Mouse (Mus musculus) intestine, embryonic 15.5 days (tissue): ENCODE measurements around the gene Trib2. TPM values are rescaled to one million over a fixed set of nuclear protein-coding genes. Genes with fewer than 3 reads are reported as not detected.

Experiments
- ATAC-seq: fragments of 200-750 bp; cut with Nextera tagmentation; 2 replicates; pipeline ENCODE4 v1.8.0; 2017; ENCODE audit warnings: moderate TSS enrichment, moderate library complexity
- H3K27ac ChIP-seq: fragments of 300-500 bp; sonication (generic); 2 replicates; pipeline ENCODE4 v1.5.1; 2015; ENCODE audit warnings: mild to moderate bottlenecking, inconsistent platforms
- H3K27me3 ChIP-seq: fragments of 300-500 bp; sonication (generic); replicated peaks from 2 replicates; pipeline ENCODE4 v1.6.1; 2015; ENCODE audit warnings: inconsistent platforms
- H3K36me3 ChIP-seq: fragments of 300-500 bp; sonication (generic); 2 replicates; pipeline ENCODE4 v1.6.1; 2015; ENCODE audit warnings: inconsistent platforms
- H3K4me1 ChIP-seq: fragments of 300-500 bp; sonication (generic); replicated peaks from 2 replicates; pipeline ENCODE4 v1.6.1; 2015; ENCODE audit warnings: inconsistent platforms
- H3K4me2 ChIP-seq: fragments of 300-500 bp; sonication (generic); replicated peaks from 2 replicates; pipeline ENCODE4 v1.6.1; 2015; ENCODE audit warnings: mild to moderate bottlenecking, inconsistent platforms
- H3K4me3 ChIP-seq: fragments of 300-500 bp; sonication (generic); replicated peaks from 2 replicates; pipeline ENCODE4 v1.5.1; 2015; ENCODE audit warnings: inconsistent platforms
- H3K9ac ChIP-seq: fragments of 300-500 bp; sonication (generic); 2 replicates; pipeline ENCODE4 v1.6.1; 2015; ENCODE audit warnings: inconsistent platforms
- H3K9me3 ChIP-seq: fragments of 300-500 bp; sonication (generic); 2 replicates; pipeline ENCODE4 v1.6.1; 2016; ENCODE audit warnings: inconsistent platforms
- WGBS: fragments of 180-500 bp; shearing (Covaris S2); methylation state at CpG from one replicate; pipeline ENCODE4 v1.1.7; 2015; 5-methylcytosine and 5-hydroxymethylcytosine counted together
- polyA plus RNA-seq: library from polyadenylated mRNA; unstranded; fragments of >200 nt; fragmentation: Nextera tagmentation; extraction: Ambion mirVana; gene quantifications from 2 replicates; pipeline ENCODE4 v1.2.1, GENCODE M21; 2015

Gene Trib2
- polyA plus RNA-seq, 1 experiment from 2014 or later = 21.1 TPM

- Histone ChIP-seq H3K27me3 (no peaks in the 10 kb centered on the region), H3K4me1 (peaks cover 12% of the 10 kb centered on the region), H3K36me3 (no peaks in the 10 kb centered on the region), H3K27ac (no peak overlapping the region), H3K4me3 (peak overlapping the region; percentile 60), H3K9ac (no peak overlapping the region), H3K9me3 (no peaks in the 10 kb centered on the region), H3K4me2 (peak overlapping the region; percentile 83)
- no peak for ATAC-seq
- 33% methylated on average over 6 of the region's 6 CpGs for WGBS
Observed at GRCm38 (mm10) chr12:15812139-15812962, 4.4 kb downstream of the Trib2 start.

- H3K4me1 ChIP-seq = peaks cover 11% of the 10 kb centered on the region; the same call in 1 of the 2 replicates
- no peaks in the 10 kb centered on the region for H3K9me3 ChIP-seq
- peaks cover under 1% of the 10 kb centered on the region; the same call in 1 of the 2 replicates for H3K36me3 ChIP-seq
- H3K9ac ChIP-seq = no peak overlapping the region
- no peaks in the 10 kb centered on the region for H3K27me3 ChIP-seq
- ATAC-seq = no peak
- 0 out of 2 replicates have a peak overlapping the region, but pooled peaks have one; percentile 9 for H3K27ac ChIP-seq
- H3K4me3 ChIP-seq = no peak overlapping the region
- WGBS = 35% methylated on average over 4 of the region's 4 CpGs
- peak overlapping the region; percentile 83 for H3K4me2 ChIP-seq
Observed at GRCm38 (mm10) chr12:15811682-15812081, 5.0 kb downstream of the Trib2 start.

- no peak overlapping the region for H3K27ac ChIP-seq
- H3K4me2 ChIP-seq = no peak overlapping the region
- H3K9me3 ChIP-seq = no peaks in the 10 kb centered on the region
- peaks cover 2% of the 10 kb centered on the region; the same call in 1 of the 2 replicates for H3K36me3 ChIP-seq
- H3K4me3 ChIP-seq = no peak overlapping the region
- H3K27me3 ChIP-seq = no peaks in the 10 kb centered on the region
- H3K9ac ChIP-seq = no peak overlapping the region
- H3K4me1 ChIP-seq = peaks cover 11% of the 10 kb centered on the region; the same call in 1 of the 2 replicates
- 62% methylated on average over 7 of the region's 7 CpGs for WGBS
- no peak for ATAC-seq
Observed at GRCm38 (mm10) chr12:15810926-15811325, 5.8 kb downstream of the Trib2 start.

GRCm38 (mm10) chr12:15809657-15810056, 7.1 kb downstream of the Trib2 start:
- Histone ChIP-seq H3K4me2 (no peak overlapping the region), H3K9me3 (no peaks in the 10 kb centered on the region), H3K4me1 (peaks cover 11% of the 10 kb centered on the region; the same call in 1 of the 2 replicates), H3K4me3 (no peak overlapping the region), H3K27me3 (no peaks in the 10 kb centered on the region), H3K9ac (no peak overlapping the region), H3K36me3 (peaks cover 2% of the 10 kb centered on the region; the same call in 1 of the 2 replicates), H3K27ac (no peak overlapping the region)
- no peak for ATAC-seq
- 79% methylated on average over 7 of the region's 7 CpGs for whole genome bisulfite sequencing

GRCm38 (mm10) chr12:15809249-15809648, 7.5 kb downstream of the Trib2 start:
- Histone ChIP-seq H3K9ac (no peak overlapping the region), H3K27me3 (no peaks in the 10 kb centered on the region), H3K4me3 (no peak overlapping the region), H3K4me1 (peaks cover 11% of the 10 kb centered on the region; the same call in 1 of the 2 replicates), H3K4me2 (no peak overlapping the region), H3K27ac (no peak overlapping the region), H3K36me3 (peaks cover 2% of the 10 kb centered on the region; the same call in 1 of the 2 replicates), H3K9me3 (no peaks in the 10 kb centered on the region)
- WGBS = 90% methylated on average over 4 of the region's 4 CpGs
- ATAC-seq = no peak

- Histone ChIP-seq H3K9ac (no peak overlapping the region), H3K27ac (no peak overlapping the region), H3K27me3 (no peaks in the 10 kb centered on the region), H3K4me3 (no peak overlapping the region), H3K4me2 (no peak overlapping the region), H3K4me1 (peaks cover 11% of the 10 kb centered on the region; the same call in 1 of the 2 replicates), H3K9me3 (no peaks in the 10 kb centered on the region), H3K36me3 (peaks cover 2% of the 10 kb centered on the region; the same call in 1 of the 2 replicates)
- ATAC-seq = no peak
- 84% methylated on average over 5 of the region's 5 CpGs for WGBS
Observed at GRCm38 (mm10) chr12:15808186-15808800, 8.4 kb downstream of the Trib2 start.

GRCm38 (mm10) chr12:15804931-15805331, 11.8 kb downstream of the Trib2 start:
- H3K9me3 ChIP-seq = no peaks in the 10 kb centered on the region
- WGBS = 28% methylated on average over 1 of the region's 1 CpGs
- H3K4me1 ChIP-seq = 0 out of 2 replicates have a peak, but pooled peaks cover 6% of the 10 kb centered on the region
- no peaks in the 10 kb centered on the region for H3K27me3 ChIP-seq
- H3K36me3 ChIP-seq = peaks cover 2% of the 10 kb centered on the region; the same call in 1 of the 2 replicates
- ATAC-seq = no peak
- no peak overlapping the region for H3K4me3 ChIP-seq
- H3K4me2 ChIP-seq = no peak overlapping the region
- no peak overlapping the region for H3K27ac ChIP-seq
- H3K9ac ChIP-seq = no peak overlapping the region

GRCm38 (mm10) chr12:15803936-15804438, 12.7 kb downstream of the Trib2 start:
- H3K36me3 ChIP-seq = peaks cover 2% of the 10 kb centered on the region; the same call in 1 of the 2 replicates
- no peak overlapping the region for H3K4me3 ChIP-seq
- H3K9ac ChIP-seq = no peak overlapping the region
- H3K4me1 ChIP-seq = 0 out of 2 replicates have a peak, but pooled peaks cover 8% of the 10 kb centered on the region
- H3K4me2 ChIP-seq = no peak overlapping the region
- no peak for ATAC-seq
- no peak overlapping the region for H3K27ac ChIP-seq
- WGBS = 89% methylated on average over 5 of the region's 5 CpGs
- no peaks in the 10 kb centered on the region for H3K27me3 ChIP-seq
- no peaks in the 10 kb centered on the region for H3K9me3 ChIP-seq

GRCm38 (mm10) chr12:15801571-15801930, 15.2 kb downstream of the Trib2 start:
- Histone ChIP-seq H3K27ac (no peak overlapping the region), H3K27me3 (no peaks in the 10 kb centered on the region), H3K4me1 (peaks cover 10% of the 10 kb centered on the region; the same call in 1 of the 2 replicates), H3K9ac (no peak overlapping the region), H3K36me3 (peaks cover under 1% of the 10 kb centered on the region; the same call in 1 of the 2 replicates), H3K4me2 (no peak overlapping the region), H3K4me3 (no peak overlapping the region), H3K9me3 (no peaks in the 10 kb centered on the region)
- ATAC-seq = no peak
- 84% methylated on average over 4 of the region's 4 CpGs for WGBS

- peaks cover 10% of the 10 kb centered on the region; the same call in 1 of the 2 replicates for H3K4me1 ChIP-seq
- no peaks in the 10 kb centered on the region for H3K36me3 ChIP-seq
- H3K27me3 ChIP-seq = no peaks in the 10 kb centered on the region
- H3K9me3 ChIP-seq = no peaks in the 10 kb centered on the region
- ATAC-seq = 0 out of 2 replicates have a peak, but pooled peaks have one; percentile 31
- no peak overlapping the region for H3K27ac ChIP-seq
- 61% methylated on average over 9 of the region's 9 CpGs for WGBS
- H3K4me2 ChIP-seq = no peak overlapping the region
- no peak overlapping the region for H3K4me3 ChIP-seq
- H3K9ac ChIP-seq = no peak overlapping the region
Observed at GRCm38 (mm10) chr12:15800914-15801570, 15.7 kb downstream of the Trib2 start.

GRCm38 (mm10) chr12:15800196-15800913, 16.4 kb downstream of the Trib2 start:
- Histone ChIP-seq H3K27ac (no peak overlapping the region), H3K4me3 (no peak overlapping the region), H3K27me3 (no peaks in the 10 kb centered on the region), H3K9me3 (no peaks in the 10 kb centered on the region), H3K9ac (no peak overlapping the region), H3K4me2 (no peak overlapping the region), H3K4me1 (peaks cover 10% of the 10 kb centered on the region; the same call in 1 of the 2 replicates), H3K36me3 (no peaks in the 10 kb centered on the region)
- WGBS = 70% methylated on average over 4 of the region's 4 CpGs
- ATAC-seq = no peak
